16 mouse cellular contexts compared by ENCODE assay signal in genomic region chr1:159386458-159386857, GRCm38 (mm10).
DNase-seq lines count a peak whose midpoint lies in the region; ATAC-seq and TF ChIP-seq lines count a peak whose summit lies in the region.
"Had no signal": no experiment of that assay in that cellular context is flagged by ENCODE, and none has a peak within 500 bp of the region (broad histone marks: within the 10 kb centered on the region; RNA-seq: fewer than 3 reads in every experiment).

No protein-coding gene starts in this region.

- peak; percentile 18 for DNase-seq in cerebellum, adult 9-10 months
- DNase-seq in cerebellum, adult 11-12 months, result no peak
- peak; percentile 69 for DNase-seq in heart, adult 11 months
- no peak for DNase-seq in heart, postnatal 36 days
- no peak for DNase-seq in forebrain, postnatal 0 days
- peak; percentile 42 to 48 for DNase-seq in layer of hippocampus, postnatal 36 days
- no peak for DNase-seq in thymus, postnatal 14 days
- DNase-seq in lung, postnatal 25 days (ENCODE audit: low spot score), result no peak
- DNase-seq: gastrocnemius, adult 2 months; kidney, adult 11 months; kidney, postnatal 14 days; lung, postnatal 14 days had no signal

- no peak overlapping the region for H3K4me2 ChIP-seq in forebrain, postnatal 0 days (ENCODE audit: low read depth)
- H3K4me2 ChIP-seq: heart, embryonic 11.5 days; limb, embryonic 12.5 days; liver, embryonic 15.5 days; midbrain, embryonic 12.5 days had no signal

- H3K4me3 ChIP-seq in forebrain, postnatal 0 days (ENCODE audit: low read depth, low read length), result no peak overlapping the region
- H3K4me3 ChIP-seq: gastrocnemius, adult 2 months; limb, embryonic 12.5 days; liver, embryonic 15.5 days; midbrain, embryonic 12.5 days had no signal

- H3K36me3 ChIP-seq in forebrain, postnatal 0 days (ENCODE audit: insufficient read depth), result no peaks in the 10 kb centered on the region
- H3K36me3 ChIP-seq: limb, embryonic 12.5 days; liver, embryonic 15.5 days; midbrain, embryonic 12.5 days had no signal

- WGBS in forebrain, postnatal 0 days, result 45% methylated on average over 5 of the region's 5 CpGs

- no peaks in the 10 kb centered on the region for H3K27me3 ChIP-seq in forebrain, postnatal 0 days (ENCODE audit: insufficient read depth, low read length)
- H3K27me3 ChIP-seq: limb, embryonic 12.5 days; liver, embryonic 15.5 days; midbrain, embryonic 12.5 days had no signal

- peak; percentile 47; the same call in 1 of the 2 replicates for ATAC-seq in forebrain, postnatal 0 days

- no peak for TF ChIP-seq CTCF in forebrain, postnatal 0 days (IDR thresholded peaks at IDR 0.05; ENCODE audit: low read depth)

- no peak overlapping the region for H3K27ac ChIP-seq in forebrain, postnatal 0 days (ENCODE audit: low read depth, low read length)
- H3K27ac ChIP-seq: gastrocnemius, adult 2 months; limb, embryonic 12.5 days; liver, embryonic 15.5 days; midbrain, embryonic 12.5 days had no signal

- no peaks in the 10 kb centered on the region for H3K9me3 ChIP-seq in forebrain, postnatal 0 days (ENCODE audit: low read length)
- H3K9me3 ChIP-seq: limb, embryonic 12.5 days; liver, embryonic 15.5 days; midbrain, embryonic 12.5 days had no signal

- no peaks in the 10 kb centered on the region for H3K4me1 ChIP-seq in forebrain, postnatal 0 days (ENCODE audit: insufficient read depth)
- H3K4me1 ChIP-seq: limb, embryonic 12.5 days; liver, embryonic 15.5 days; midbrain, embryonic 12.5 days had no signal

- intact Hi-C loops in heart, postnatal 36 days (cut with DNase I), result no loop called here

- no peak overlapping the region for H3K9ac ChIP-seq in forebrain, postnatal 0 days
- H3K9ac ChIP-seq: limb, embryonic 12.5 days; liver, embryonic 15.5 days; midbrain, embryonic 12.5 days had no signal

Comparison
In these comparisons a context has a peak if more than half of its experiments do, and no peak if none do; other contexts are left out.
1. DNase-seq: peak in cerebellum, adult 9-10 months (single experiment), heart, adult 11 months (single experiment) and layer of hippocampus, postnatal 36 days (2 of 2); none in cerebellum, adult 11-12 months (single experiment), heart, postnatal 36 days (0 of 2), forebrain, postnatal 0 days (single experiment), thymus, postnatal 14 days (single experiment) and lung, postnatal 25 days (single experiment).